Mouse (Mus musculus): ENCODE data around the gene Gm4301. TPM values are rescaled to one million over a fixed set of nuclear protein-coding genes. Genes with fewer than 3 reads are reported as not detected.

The Gm4301 gene
- not detected for total RNA-seq (2023)

GRCm38 (mm10) chr10:100335376-100335775 is at the start of gene Gm4301:
TSS of gene Gm4301 (plus strand) at chr10:100335676.

GRCm38 (mm10) chr10:100340536-100340935 is 5.1 kb downstream of the Gm4301 start, which contains the start of gene Gm4302:
TSS of gene Gm4302 (plus strand) at chr10:100340836.

GRCm38 (mm10) chr10:100345672-100346071 is 10.2 kb downstream of the Gm4301 start, which contains the start of gene Gm4303:
TSS of gene Gm4303 (plus strand) at chr10:100345972.

DNA sequence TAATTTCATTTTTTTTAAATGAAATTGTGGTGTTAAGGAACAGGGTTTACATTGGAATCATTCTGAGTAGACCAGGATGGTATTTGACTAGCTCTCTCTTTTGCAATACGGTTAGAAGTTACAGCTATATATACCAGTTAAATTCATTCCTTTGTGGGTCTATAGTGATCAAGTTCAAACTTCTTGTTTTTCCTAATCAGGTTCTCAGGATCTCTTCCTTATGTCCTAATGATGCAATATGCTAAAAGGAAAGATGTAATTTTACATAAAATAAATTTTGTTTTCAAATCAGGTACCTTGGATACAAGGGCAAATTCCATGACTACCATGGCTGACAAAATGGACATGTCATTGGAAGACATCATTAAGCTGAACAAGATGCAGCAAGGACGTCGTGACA is 15.3 kb downstream of the Gm4301 start, which contains the start of gene Gm4305:
Gene Gm4305 (plus strand): TSS at position 301 of the 400 bp plus-strand sequence.

GRCm38 (mm10) chr10:100361038-100361437 is 25.6 kb downstream of the Gm4301 start, which contains the start of gene Gm4307:
TSS of gene Gm4307 (plus strand) at chr10:100361338.

DNA sequence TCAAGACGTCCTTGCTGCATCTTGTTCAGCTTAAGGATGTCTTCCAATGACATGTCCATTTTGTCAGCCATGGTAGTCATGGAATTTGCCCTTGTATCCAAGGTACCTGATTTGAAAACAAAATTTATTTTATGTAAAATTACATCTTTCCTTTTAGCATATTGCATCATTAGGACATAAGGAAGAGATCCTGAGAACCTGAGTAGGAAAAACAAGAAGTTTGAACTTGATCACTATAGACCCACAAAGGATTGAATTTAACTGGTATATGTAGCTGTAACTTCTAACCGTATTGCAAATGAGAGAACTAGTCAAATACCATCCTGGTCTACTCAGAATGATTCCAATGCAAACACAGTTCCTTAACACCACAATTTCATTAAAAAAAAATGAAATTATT is 47.0 kb downstream of the Gm4301 start, which contains the start of gene Gm4312:
Gene Gm4312 (minus strand): TSS at position 101 of the 400 bp plus-strand sequence.

Other genes with a start within 250 kb of the Gm4301 start
- not detected for gene Gm4302, start 5.2 kb downstream of the Gm4301 start, total RNA-seq (2023)
- not detected for gene Gm4303, start 10.3 kb downstream of the Gm4301 start, total RNA-seq (2023)
- not detected for gene Gm4305, start 15.4 kb downstream of the Gm4301 start, total RNA-seq (2023)
- gene Gm4307, start 25.7 kb downstream of the Gm4301 start, total RNA-seq (2023), result not detected
- not detected for gene Gm4312, start 46.9 kb downstream of the Gm4301 start, total RNA-seq (2023)
- 1 to 10 TPM; 1.8 to 1.9 TPM for gene Tmtc3, start 151.7 kb downstream of the Gm4301 start, total RNA-seq (2023)
- 1 to 10 TPM; 2.2 to 3.6 TPM for gene Cep290, start 151.9 kb downstream of the Gm4301 start, total RNA-seq (2023)

All from T-cell, adult 66 days (primary cell).